Mouse (Mus musculus) erythroid progenitor cell, adult 5-6 weeks (primary cell): Measurements from ENCODE around the gene Bbip1. TPM values are rescaled to one million over a fixed set of nuclear protein-coding genes. Genes with fewer than 3 reads are reported as not detected.
"Not testable (repeated sequence)": the region's sequence is repeated elsewhere in the genome, so short reads cannot be mapped to it uniquely, and the experiment has no call there.

Experiments used
- ATAC-seq: replicated peaks from 2 replicates; pipeline ENCODE4 v1.8.0; 2016; ENCODE audit warnings: moderate number of reproducible peaks, mild to moderate bottlenecking, moderate TSS enrichment, inconsistent platforms; ENCODE audit not compliant: poor library complexity, low FRiP score, severe bottlenecking
- total RNA-seq, 2 experiments: library from RNA; stranded (forward) in 1 of 2; stranded (reverse) in 1 of 2; fragments of 150-400 nt in 1 of 2; fragments of 186-747, 209-891 nt in 1 of 2; gene quantifications; 2 replicates each; pipeline versions ENCODE4 v1.2.3 to v1.2.4; 2015 to 2017; ENCODE audit warnings: low replicate concordance in 2 of 2

Bbip1 gene
- total RNA-seq (2015; ENCODE audit: low replicate concordance) (85.1 and 109 TPM in 2 replicates), total RNA-seq (2017; ENCODE audit: low replicate concordance) (41.2 and 69.2 TPM in 2 replicates)

GRCm38 (mm10) chr19:53943802-53944785 is at the start of gene Bbip1, which contains the start of gene Shoc2:
Gene Bbip1, minus strand, starts transcription at chr19:53944627.
Gene Shoc2, plus strand, starts transcription at chr19:53944306.
- ATAC-seq, result peak; percentile 88

DNA sequence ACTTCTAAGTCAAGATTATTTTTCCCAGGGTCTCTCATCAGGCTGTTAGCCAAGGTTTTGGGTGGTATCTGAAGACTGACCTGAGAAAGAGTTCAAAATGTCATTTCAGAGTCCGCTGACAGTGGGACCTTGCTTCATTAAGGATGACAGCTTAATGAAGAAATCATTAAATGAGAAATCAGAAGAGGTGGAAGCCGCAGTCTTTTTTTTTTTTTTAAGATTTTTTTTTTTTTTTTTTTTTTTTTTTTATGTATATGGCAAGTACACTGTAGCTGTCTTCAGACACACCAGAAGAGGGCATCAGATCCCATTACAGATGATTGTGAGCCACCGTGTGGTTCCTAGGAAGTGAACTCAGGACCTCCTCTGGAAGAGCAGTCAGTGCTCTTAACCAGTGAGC is 49.4 kb upstream of the Bbip1 start:
- ATAC-seq, result no peak

- no peak for ATAC-seq
These were observed 46.1 kb upstream of the Bbip1 start for GRCm38 (mm10) chr19:53990538-53990937.

GRCm38 (mm10) chr19:53984628-53985027 is 40.2 kb upstream of the Bbip1 start:
- ATAC-seq, result 0 out of 2 replicates have a peak, but pooled peaks have one; percentile 46

DNA sequence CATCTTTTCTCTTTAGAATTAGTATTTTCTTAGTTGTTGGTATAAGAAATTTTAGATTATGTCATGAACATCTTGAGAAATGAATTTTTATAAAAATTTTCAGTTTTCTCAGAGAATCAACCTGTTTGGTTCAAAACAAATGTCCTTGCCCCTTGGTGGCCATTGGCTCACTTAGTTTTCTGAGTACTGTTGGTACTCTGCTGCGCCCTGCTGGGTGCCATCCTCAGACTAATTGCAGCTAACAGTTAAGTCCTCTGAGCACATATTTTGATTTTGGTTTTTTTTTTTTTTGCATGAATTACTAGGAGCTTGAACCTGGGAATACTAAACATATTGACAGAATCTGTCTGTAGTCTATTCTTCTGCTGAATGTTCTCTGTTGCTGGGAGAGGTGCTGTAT is 38.9 kb upstream of the Bbip1 start:
- 0 out of 2 replicates have a peak, but pooled peaks have one; percentile 65 for ATAC-seq

DNA sequence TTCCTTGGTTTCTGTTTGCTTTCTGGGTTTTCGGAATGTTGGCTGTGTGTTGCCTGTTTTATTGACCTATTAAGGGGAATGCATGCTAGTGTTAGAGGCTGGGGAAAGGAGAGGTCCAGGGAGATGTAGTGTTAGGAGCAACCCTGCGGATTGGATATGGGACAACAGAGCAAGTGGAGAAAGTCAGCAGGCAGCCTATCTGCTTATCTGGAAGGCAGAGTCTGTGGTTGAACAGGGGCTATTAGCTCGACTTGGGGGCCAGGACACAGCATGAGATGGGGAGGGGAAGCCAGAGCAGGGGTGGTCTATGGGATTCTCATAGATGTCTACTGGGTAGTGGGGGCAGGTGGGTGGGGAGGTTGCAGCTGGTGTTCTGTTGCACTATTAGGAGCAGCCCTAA is 37.6 kb upstream of the Bbip1 start:
- no peak; the same call in 1 of the 2 replicates for ATAC-seq

GRCm38 (mm10) chr19:53973656-53974055 is 29.2 kb upstream of the Bbip1 start:
- ATAC-seq, result no peak

GRCm38 (mm10) chr19:53971938-53972337 is 27.5 kb upstream of the Bbip1 start:
- no peak for ATAC-seq

DNA sequence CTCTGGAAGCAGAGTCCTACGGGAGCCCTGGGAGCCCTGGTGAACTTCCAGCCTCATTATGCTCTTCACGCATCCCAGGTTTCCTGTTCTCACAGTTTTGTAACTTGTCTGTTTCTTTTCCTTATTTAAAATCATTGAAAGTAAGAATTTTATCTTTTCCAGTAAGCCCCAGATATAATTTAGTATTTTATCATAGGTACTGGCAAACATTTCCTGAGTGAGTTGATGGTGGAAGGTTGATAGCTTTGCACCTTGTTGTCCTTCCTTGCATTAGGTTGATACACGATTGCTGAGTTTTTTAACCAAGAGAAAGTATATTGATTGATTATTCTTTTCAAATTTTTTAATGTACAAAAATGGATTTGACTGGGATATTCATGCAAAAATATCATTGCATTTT is 24.8 kb upstream of the Bbip1 start:
- ATAC-seq, result no peak

DNA sequence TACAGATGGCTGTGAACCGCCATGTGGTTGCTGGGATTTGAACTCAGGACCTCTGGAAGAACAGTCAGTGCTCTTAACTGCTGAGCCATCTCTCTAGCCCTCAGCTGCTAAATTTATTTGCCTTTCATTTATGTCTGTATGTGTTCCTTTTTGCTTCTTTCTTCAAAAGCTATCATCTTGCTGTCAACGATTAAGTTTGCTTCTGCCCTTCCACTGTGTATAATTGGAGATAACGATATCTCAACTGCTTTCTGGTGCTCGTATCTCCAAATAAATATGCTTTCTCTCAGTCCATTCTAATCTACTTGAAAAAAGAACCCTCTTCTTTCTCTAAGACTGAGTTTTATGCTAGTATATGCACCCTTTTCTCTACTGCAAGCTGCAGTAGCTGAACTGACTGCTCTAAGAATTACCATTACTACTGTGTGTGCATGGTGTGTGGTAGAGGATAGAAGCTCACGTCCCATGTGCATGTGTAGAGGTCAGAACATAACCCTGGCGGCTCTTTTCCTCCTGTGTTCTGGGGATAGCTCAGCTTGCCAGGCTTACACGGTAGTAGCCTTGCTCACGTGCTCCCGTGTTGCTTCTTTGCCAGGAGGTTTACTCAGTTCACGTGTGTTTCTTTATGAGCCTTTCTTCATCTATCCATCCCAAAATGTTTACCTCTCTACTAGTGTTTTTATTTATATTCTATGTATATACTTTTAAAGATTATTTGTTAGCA is 20.6 kb upstream of the Bbip1 start:
- peak; percentile 77 for ATAC-seq

GRCm38 (mm10) chr19:53964347-53964746 is 19.9 kb upstream of the Bbip1 start:
- not testable (repeated sequence) for ATAC-seq

GRCm38 (mm10) chr19:53962511-53962910 is 18.1 kb upstream of the Bbip1 start:
- no peak for ATAC-seq

DNA sequence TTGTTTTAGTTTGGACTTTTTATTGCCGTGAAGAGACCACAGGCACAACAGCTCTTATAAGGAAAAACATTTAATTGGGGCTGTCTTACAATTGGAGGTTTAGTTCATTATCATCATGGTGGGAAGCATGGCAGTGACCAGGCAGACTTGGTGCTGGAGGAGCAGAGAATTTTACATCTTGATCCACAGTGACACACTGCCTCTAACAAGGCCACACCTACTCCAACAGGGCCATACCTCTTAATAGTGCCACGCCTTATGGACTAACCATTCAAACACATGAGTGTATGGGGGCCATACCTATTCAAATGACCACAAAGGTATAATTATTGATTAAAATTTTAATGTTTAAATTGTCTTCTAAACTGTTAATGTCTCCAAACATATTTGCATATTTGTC is 13.1 kb upstream of the Bbip1 start:
- ATAC-seq, result peak; percentile 70; the same call in 1 of the 2 replicates

DNA sequence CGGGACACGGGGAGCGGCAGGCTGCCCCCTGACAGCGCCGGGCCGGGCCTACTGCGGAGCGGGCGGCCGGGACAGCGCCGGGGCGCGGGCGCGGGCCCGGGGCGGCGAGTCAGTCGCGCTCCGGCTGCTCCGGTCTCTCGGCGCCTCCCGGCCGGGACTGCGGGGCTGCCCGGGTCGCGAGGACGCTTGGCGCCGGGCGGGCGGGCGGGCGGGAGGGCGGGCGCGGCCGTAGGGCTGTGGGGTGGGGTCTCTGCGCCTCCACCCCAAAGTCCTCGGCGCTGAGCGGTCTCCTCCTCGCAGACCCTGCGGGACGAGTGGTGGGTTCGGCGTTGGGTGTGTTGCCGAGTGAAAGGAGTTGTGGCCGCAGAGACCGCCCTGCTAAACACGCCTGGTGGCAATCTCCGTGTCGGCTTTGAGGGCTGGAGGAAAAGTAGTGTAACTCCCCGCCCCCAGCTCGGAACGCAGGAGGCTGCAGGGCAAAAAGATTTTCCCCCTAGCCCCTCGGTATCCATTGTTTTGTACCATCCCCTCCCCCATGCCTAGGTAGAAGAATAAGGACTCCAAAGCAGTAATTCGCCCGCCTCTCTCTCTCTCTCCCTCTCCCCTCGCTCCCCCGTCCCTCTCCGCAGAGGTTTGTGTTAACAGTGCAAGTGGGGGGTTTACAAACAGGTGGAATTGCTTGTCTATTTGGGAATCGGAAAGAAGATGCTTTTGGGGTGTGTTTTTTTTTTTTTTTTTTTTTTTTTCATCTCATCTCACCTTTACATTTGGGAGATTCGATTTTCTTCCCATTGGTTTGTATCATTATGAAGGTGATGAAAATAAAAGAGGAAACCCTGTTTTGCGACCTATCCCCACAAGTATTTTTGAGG is 980 bp upstream of the Bbip1 start:
- peak; percentile 20; the same call in 1 of the 2 replicates for ATAC-seq

- ATAC-seq, result no peak
These were observed 351 bp upstream of the Bbip1 start for GRCm38 (mm10) chr19:53944786-53945169.

- no peak for ATAC-seq
These were observed 2.1 kb downstream of the Bbip1 start for GRCm38 (mm10) chr19:53942342-53942741.

- ATAC-seq, result no peak
These were observed 3.3 kb downstream of the Bbip1 start for GRCm38 (mm10) chr19:53941139-53941538.

DNA sequence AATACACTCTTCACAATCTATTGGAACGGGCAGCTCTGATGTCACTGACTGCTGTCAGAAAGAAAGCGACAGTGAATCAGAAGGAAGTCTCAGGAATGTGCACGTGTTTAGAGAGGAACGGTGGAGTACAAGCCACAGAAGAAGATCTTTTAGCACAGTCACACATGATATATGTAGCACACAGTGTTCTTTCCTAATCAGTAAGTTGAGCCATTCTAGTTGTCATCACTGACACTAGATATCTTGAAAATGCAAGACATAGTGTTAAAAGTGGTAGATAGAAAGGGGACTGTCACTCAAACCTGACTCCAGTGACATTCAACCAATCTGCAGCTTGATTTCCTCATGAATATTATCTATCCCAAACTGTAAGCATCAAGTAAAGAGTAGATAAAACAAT is 5.0 kb downstream of the Bbip1 start:
- ATAC-seq, result no peak

GRCm38 (mm10) chr19:53934046-53934445 is 10.4 kb downstream of the Bbip1 start:
- no peak for ATAC-seq

DNA sequence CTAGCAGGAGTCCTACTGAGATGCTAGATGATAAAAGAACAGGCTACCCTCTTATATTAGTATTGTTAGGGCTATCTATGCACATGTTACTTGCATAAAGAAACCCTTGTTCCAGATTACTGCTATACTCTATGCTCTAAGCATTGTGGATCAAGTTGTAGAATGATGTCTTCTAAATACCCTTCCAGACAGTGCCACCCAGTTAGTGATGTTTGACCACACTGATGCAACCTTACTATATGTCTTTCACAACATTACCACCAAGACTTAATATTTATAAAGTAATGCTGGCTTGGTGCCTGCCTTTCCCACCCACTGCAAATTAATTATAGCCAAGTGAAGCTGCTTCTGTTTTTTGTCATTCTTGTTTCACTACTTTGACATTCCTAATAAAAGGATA is 11.4 kb downstream of the Bbip1 start:
- ATAC-seq, result no peak
